8 mouse cellular contexts compared by ENCODE assay signal in genomic region chr8:122678896-122679210, GRCm38 (mm10). TPM values are rescaled to one million over a fixed set of nuclear protein-coding genes. Genes with fewer than 3 reads are reported as not detected.
DNase-seq lines count a peak whose midpoint lies in the region; ATAC-seq lines count a peak whose summit lies in the region.

No protein-coding gene starts in this region.

- no peak for DNase-seq in urinary bladder, postnatal 36 days (ENCODE audit: low spot score in 2 of 2)
- DNase-seq in urinary bladder, postnatal 25 days (ENCODE audit: low spot score) = no peak

- WGBS in forebrain, embryonic 13.5 days = 0% methylated on average over 14 of the region's 14 CpGs
- WGBS in limb, embryonic 15.5 days = 3% methylated on average over 14 of the region's 14 CpGs
- WGBS in stomach, embryonic 14.5 days = 3% methylated on average over 14 of the region's 14 CpGs

- H3K27ac ChIP-seq in forebrain, embryonic 13.5 days = peak overlapping the region; percentile 94
- H3K27ac ChIP-seq in limb, embryonic 15.5 days = no peak overlapping the region
- no peak overlapping the region for H3K27ac ChIP-seq in stomach, embryonic 14.5 days (ENCODE audit: low read length)

- no peak for ATAC-seq in megakaryocyte, adult 5-6 weeks (ENCODE audit: poor library complexity, severe bottlenecking)
- no peak for ATAC-seq in forebrain, embryonic 13.5 days
- no peak for ATAC-seq in limb, embryonic 15.5 days (ENCODE audit: insufficient number of reproducible peaks, low FRiP score, low TSS enrichment, low read depth)
- ATAC-seq in stomach, embryonic 14.5 days (ENCODE audit: insufficient number of reproducible peaks, insufficient read depth, low FRiP score, low read depth) = peak; percentile 2; the same call in 1 of the 2 replicates
- ATAC-seq in megakaryocyte-erythroid progenitor cell, adult 5-6 weeks (replicated peaks; ENCODE audit: low FRiP score, low TSS enrichment, poor library complexity, severe bottlenecking) = no peak

- H3K9ac ChIP-seq in forebrain, embryonic 13.5 days = peak overlapping the region; percentile 84; the same call in 1 of the 2 replicates
- no peak overlapping the region; the same call in 1 of the 2 replicates for H3K9ac ChIP-seq in limb, embryonic 15.5 days
- H3K9ac ChIP-seq in stomach, embryonic 14.5 days (replicated peaks; ENCODE audit: low read depth, low read length) = no peak overlapping the region

- H3K9me3 ChIP-seq in megakaryocyte, embryonic 14.5 days = 0 out of 2 replicates have a peak, but pooled peaks cover 2% of the 10 kb centered on the region
- no peaks in the 10 kb centered on the region for H3K9me3 ChIP-seq in forebrain, embryonic 13.5 days (replicated peaks)
- H3K9me3 ChIP-seq in limb, embryonic 15.5 days = no peaks in the 10 kb centered on the region
- H3K9me3 ChIP-seq in stomach, embryonic 14.5 days (ENCODE audit: control insufficient read depth, low read depth, low read length) = no peaks in the 10 kb centered on the region

- peaks cover 96% of the 10 kb centered on the region for H3K4me1 ChIP-seq in megakaryocyte, embryonic 14.5 days
- peaks cover 65% of the 10 kb centered on the region for H3K4me1 ChIP-seq in forebrain, embryonic 13.5 days
- H3K4me1 ChIP-seq in limb, embryonic 15.5 days = peaks cover 36% of the 10 kb centered on the region
- peaks cover 6% of the 10 kb centered on the region; the same call in 1 of the 2 replicates for H3K4me1 ChIP-seq in stomach, embryonic 14.5 days (ENCODE audit: control insufficient read depth, insufficient read depth, low read length)

- H3K36me3 ChIP-seq in megakaryocyte, embryonic 14.5 days (replicated peaks; ENCODE audit: low read length) = peaks cover 92% of the 10 kb centered on the region
- H3K36me3 ChIP-seq in forebrain, embryonic 13.5 days (ENCODE audit: poor library complexity, severe bottlenecking) = no peaks in the 10 kb centered on the region
- H3K36me3 ChIP-seq in limb, embryonic 15.5 days = no peaks in the 10 kb centered on the region
- H3K36me3 ChIP-seq in stomach, embryonic 14.5 days (ENCODE audit: control insufficient read depth, insufficient read depth, low read length) = no peaks in the 10 kb centered on the region

- peak overlapping the region; percentile 90 for H3K4me3 ChIP-seq in megakaryocyte, embryonic 14.5 days (replicated peaks)
- peak overlapping the region; percentile 73 for H3K4me3 ChIP-seq in forebrain, embryonic 13.5 days
- peak overlapping the region; percentile 78 for H3K4me3 ChIP-seq in limb, embryonic 15.5 days
- H3K4me3 ChIP-seq in stomach, embryonic 14.5 days (ENCODE audit: low read depth, low read length) = peak overlapping the region; percentile 69

- no peaks in the 10 kb centered on the region for H3K27me3 ChIP-seq in megakaryocyte, embryonic 14.5 days (replicated peaks)
- peaks cover 80% of the 10 kb centered on the region for H3K27me3 ChIP-seq in forebrain, embryonic 13.5 days
- peaks cover 68% of the 10 kb centered on the region for H3K27me3 ChIP-seq in limb, embryonic 15.5 days
- H3K27me3 ChIP-seq in stomach, embryonic 14.5 days (ENCODE audit: control insufficient read depth, insufficient read depth, low read length) = peaks cover 34% of the 10 kb centered on the region

- H3K4me2 ChIP-seq in forebrain, embryonic 13.5 days = peak overlapping the region; percentile 81
- H3K4me2 ChIP-seq in limb, embryonic 15.5 days = peak overlapping the region; percentile 99
- peak overlapping the region; percentile 98 for H3K4me2 ChIP-seq in stomach, embryonic 14.5 days (replicated peaks; ENCODE audit: low read depth, low read length)

RNA-seq across cellular contexts. Expression of gene Cbfa2t3, which starts 20.1 kb away (rescaled TPM):
- 54.9 and 189 TPM in 2 replicates for polyA plus RNA-seq in megakaryocyte, embryonic 14.5 days (2012; ENCODE audit: insufficient read depth, low replicate concordance)
- total RNA-seq in megakaryocyte, adult 5-6 weeks (2015) = 29.5 and 30.0 TPM in 2 replicates
- total RNA-seq in megakaryocyte, adult 5-6 weeks (2017) = 25.1 and 26.5 TPM in 2 replicates
- 12.4 and 13.9 TPM in 2 replicates for polyA plus RNA-seq in forebrain, embryonic 13.5 days (2015; fragmentation: Nextera tagmentation; extraction: Ambion mirVana)
- polyA plus RNA-seq in limb, embryonic 15.5 days (2015; fragmentation: Nextera tagmentation; extraction: Ambion mirVana) = 4.6 and 5.1 TPM in 2 replicates
- polyA plus RNA-seq in stomach, embryonic 14.5 days (2014; fragmentation: Nextera tagmentation; extraction: Ambion mirVana) = 4.1 and 4.4 TPM in 2 replicates
- 78.3 and 79.6 TPM in 2 replicates for total RNA-seq in megakaryocyte-erythroid progenitor cell, adult 5-6 weeks (2014; fragmentation: Nextera tagmentation)
- total RNA-seq in megakaryocyte-erythroid progenitor cell, adult 5-6 weeks (2017) = 7.8 and 15.4 TPM in 2 replicates

RNA-seq across cellular contexts. Expression of gene Pabpn1l, which starts 56.3 kb away (rescaled TPM):
- 0.25 TPM in 1 of 2 replicates, not detected in the other for polyA plus RNA-seq in megakaryocyte, embryonic 14.5 days (2012; ENCODE audit: insufficient read depth, low replicate concordance)
- total RNA-seq in megakaryocyte, adult 5-6 weeks (2015) = 0.27 TPM in 1 of 2 replicates, not detected in the other
- not detected in 2 replicates for total RNA-seq in megakaryocyte, adult 5-6 weeks (2017)
- not detected in 2 replicates for polyA plus RNA-seq in forebrain, embryonic 13.5 days (2015; fragmentation: Nextera tagmentation; extraction: Ambion mirVana)
- not detected in 2 replicates for polyA plus RNA-seq in limb, embryonic 15.5 days (2015; fragmentation: Nextera tagmentation; extraction: Ambion mirVana)
- polyA plus RNA-seq in stomach, embryonic 14.5 days (2014; fragmentation: Nextera tagmentation; extraction: Ambion mirVana) = not detected in 2 replicates
- not detected in 2 replicates for total RNA-seq in megakaryocyte-erythroid progenitor cell, adult 5-6 weeks (2014; fragmentation: Nextera tagmentation)
- not detected in 2 replicates for total RNA-seq in megakaryocyte-erythroid progenitor cell, adult 5-6 weeks (2017)
